Mouse (Mus musculus) intestine, postnatal 0 days (tissue): ENCODE results near the gene Sec61a1. TPM values are rescaled to one million over a fixed set of nuclear protein-coding genes. Genes with fewer than 3 reads are reported as not detected.

Experiments used
- ATAC-seq: fragments of 200-750 bp; cut with Nextera tagmentation; 2 replicates; pipeline ENCODE4 v1.8.0; 2017; ENCODE audit warnings: mild to moderate bottlenecking, moderate TSS enrichment, moderate library complexity
- H3K27ac ChIP-seq: fragments of 300-500 bp; sonication (generic); 2 replicates; pipeline ENCODE4 v1.5.1; 2014; ENCODE audit warnings: mild to moderate bottlenecking, low read depth, low read length, moderate library complexity
- H3K27me3 ChIP-seq: fragments of 300-500 bp; sonication (generic); replicated peaks from 2 replicates; pipeline ENCODE4 v1.6.1; 2014; ENCODE audit warnings: low read length, mixed read lengths; ENCODE audit not compliant: control insufficient read depth, insufficient read depth
- H3K36me3 ChIP-seq: fragments of 300-500 bp; sonication (generic); 2 replicates; pipeline ENCODE4 v1.6.1; 2014; ENCODE audit warnings: mild to moderate bottlenecking, moderate library complexity; ENCODE audit not compliant: control insufficient read depth, insufficient read depth
- H3K4me1 ChIP-seq: fragments of 300-500 bp; sonication (generic); replicated peaks from 2 replicates; pipeline ENCODE4 v1.6.1; 2014; ENCODE audit warnings: antibody characterized with exemption, low read length, mixed read lengths; ENCODE audit not compliant: control insufficient read depth, insufficient read depth
- H3K4me2 ChIP-seq: fragments of 300-500 bp; sonication (generic); replicated peaks from 2 replicates; pipeline ENCODE4 v1.6.1; 2014; ENCODE audit warnings: low read depth, mild to moderate bottlenecking, moderate library complexity
- H3K4me3 ChIP-seq: fragments of 300-500 bp; sonication (generic); 2 replicates; pipeline ENCODE4 v1.5.1; 2014; ENCODE audit warnings: low read depth, low read length
- H3K9ac ChIP-seq: fragments of 300-500 bp; sonication (generic); 2 replicates; pipeline ENCODE4 v1.6.1; 2014; ENCODE audit warnings: mild to moderate bottlenecking, low read depth, low read length
- H3K9me3 ChIP-seq: fragments of 300-500 bp; sonication (generic); 2 replicates; pipeline ENCODE4 v1.6.1; 2016; ENCODE audit warnings: mixed run types; ENCODE audit not compliant: control insufficient read depth
- CTCF ChIP-seq: sonication (generic); IDR thresholded peaks from 2 replicates; pipeline ENCODE4 v1.5.1; 2016; ENCODE audit warnings: low read depth, mild to moderate bottlenecking, control low read depth, antibody characterized with exemption, moderate library complexity
- WGBS: fragments of 180-500 bp; shearing (Covaris S2); extraction: QIAGEN DNeasy Blood & Tissue Kit; methylation state at CpG from one replicate; pipeline ENCODE4 v1.1.7; 2014; 5-methylcytosine and 5-hydroxymethylcytosine counted together
- polyA plus RNA-seq: library from polyadenylated mRNA; unstranded; fragments of >200 nt; fragmentation: Nextera tagmentation; extraction: Ambion mirVana; gene quantifications from 2 replicates; pipeline ENCODE4 v1.2.1, GENCODE M21; 2015

Sec61a1 gene
- 126 and 129 TPM in 2 replicates for polyA plus RNA-seq

- H3K4me1 ChIP-seq: no peaks in the 10 kb centered on the region
- H3K27me3 ChIP-seq: no peaks in the 10 kb centered on the region
- WGBS: under 1% methylated on average over 79 of the region's 80 CpGs
- peak within 1 kb of the TSS; percentile 80 for H3K4me2 ChIP-seq
- H3K9me3 ChIP-seq: no peaks in the 10 kb centered on the region
- H3K27ac ChIP-seq: peak within 1 kb of the TSS; percentile 90
- peak within 1 kb of the TSS; percentile 91 for H3K4me3 ChIP-seq
- peaks cover 25% of the 10 kb centered on the region for H3K36me3 ChIP-seq
- H3K9ac ChIP-seq: peak within 1 kb of the TSS; percentile 90
- no peak; the same call in none of the 2 replicates for TF ChIP-seq CTCF
- ATAC-seq: peak; percentile 97
These were observed at the start of gene Sec61a1 for GRCm38 (mm10) chr6:88518404-88519263. Gene Sec61a1, minus strand, starts transcription at chr6:88518905.

GRCm38 (mm10) chr6:88566676-88567075 lies 48.0 kb upstream of the Sec61a1 start:
- Histone ChIP-seq H3K36me3 (no peaks in the 10 kb centered on the region), H3K9ac (no peak overlapping the region), H3K4me1 (no peaks in the 10 kb centered on the region), H3K27ac (no peak overlapping the region), H3K4me2 (no peak overlapping the region), H3K27me3 (no peaks in the 10 kb centered on the region), H3K4me3 (no peak overlapping the region), H3K9me3 (no peaks in the 10 kb centered on the region)
- no peak for TF ChIP-seq CTCF
- 45% methylated on average over 7 of the region's 7 CpGs for WGBS
- ATAC-seq: no peak

- no peaks in the 10 kb centered on the region for H3K27me3 ChIP-seq
- no peak overlapping the region for H3K4me3 ChIP-seq
- no peak overlapping the region for H3K27ac ChIP-seq
- no peaks in the 10 kb centered on the region for H3K9me3 ChIP-seq
- H3K4me1 ChIP-seq: no peaks in the 10 kb centered on the region
- ATAC-seq: no peak
- peak; percentile 71 for TF ChIP-seq CTCF
- no peaks in the 10 kb centered on the region for H3K36me3 ChIP-seq
- no peak overlapping the region for H3K4me2 ChIP-seq
- no peak overlapping the region for H3K9ac ChIP-seq
- WGBS: 31% methylated on average over 6 of the region's 6 CpGs
These were observed 46.3 kb upstream of the Sec61a1 start for GRCm38 (mm10) chr6:88565033-88565432.

DNA sequence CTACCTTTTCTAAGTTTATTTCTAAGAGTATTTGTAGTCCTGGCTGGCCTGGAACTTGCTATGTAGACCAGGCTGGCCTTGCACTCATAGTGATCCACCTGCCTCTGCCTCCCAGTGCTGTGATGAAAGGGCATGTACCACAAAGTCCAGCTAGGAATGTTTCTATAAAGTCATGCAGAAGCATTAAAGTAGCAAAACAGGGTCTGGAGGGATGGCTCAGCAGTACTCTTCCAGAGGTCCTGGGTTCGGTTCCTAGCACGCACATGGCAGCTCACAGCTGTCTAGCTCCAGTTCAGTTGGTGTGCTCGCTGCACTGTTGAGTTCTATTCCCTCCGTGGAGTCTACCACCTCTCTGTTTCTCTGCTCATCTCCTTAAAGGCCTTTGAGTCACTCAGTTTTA lies 41.5 kb upstream of the Sec61a1 start:
- no peaks in the 10 kb centered on the region for H3K27me3 ChIP-seq
- no peaks in the 10 kb centered on the region for H3K36me3 ChIP-seq
- no peak for ATAC-seq
- no peak overlapping the region for H3K4me3 ChIP-seq
- no peak overlapping the region for H3K9ac ChIP-seq
- no peak overlapping the region for H3K4me2 ChIP-seq
- H3K4me1 ChIP-seq: no peaks in the 10 kb centered on the region
- H3K9me3 ChIP-seq: no peaks in the 10 kb centered on the region
- no peak for TF ChIP-seq CTCF
- no peak overlapping the region for H3K27ac ChIP-seq
- WGBS: 88% methylated on average over 4 of the region's 4 CpGs

DNA sequence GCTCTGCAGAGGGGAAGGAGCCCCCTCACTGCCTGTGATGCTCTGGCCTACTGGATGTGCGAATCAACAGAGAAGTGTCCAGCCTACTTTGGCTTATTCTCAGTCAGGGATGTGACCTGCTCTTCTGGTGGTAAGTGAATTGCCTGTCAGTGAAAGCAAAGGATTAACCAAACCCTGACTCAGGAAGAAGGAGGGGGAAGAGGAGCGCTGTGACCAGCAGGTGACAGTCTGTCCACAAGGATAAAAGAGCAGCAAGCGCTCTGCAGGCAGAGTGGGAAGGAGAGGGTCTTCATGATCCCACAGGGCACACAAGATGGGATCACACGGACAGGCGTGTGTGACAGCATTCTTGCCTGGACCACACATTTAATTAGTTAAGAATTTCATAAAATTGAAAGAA lies 41.0 kb upstream of the Sec61a1 start:
- no peak overlapping the region for H3K9ac ChIP-seq
- no peaks in the 10 kb centered on the region for H3K36me3 ChIP-seq
- H3K4me3 ChIP-seq: no peak overlapping the region
- no peak overlapping the region for H3K27ac ChIP-seq
- H3K4me2 ChIP-seq: no peak overlapping the region
- WGBS: 43% methylated on average over 5 of the region's 5 CpGs
- ATAC-seq: no peak
- no peaks in the 10 kb centered on the region for H3K27me3 ChIP-seq
- no peaks in the 10 kb centered on the region for H3K9me3 ChIP-seq
- TF ChIP-seq CTCF: peak; percentile 64
- H3K4me1 ChIP-seq: no peaks in the 10 kb centered on the region

- Histone ChIP-seq H3K4me1 (no peaks in the 10 kb centered on the region), H3K36me3 (no peaks in the 10 kb centered on the region), H3K27ac (no peak overlapping the region; the same call in 1 of the 2 replicates), H3K9ac (no peak overlapping the region), H3K9me3 (no peaks in the 10 kb centered on the region), H3K27me3 (no peaks in the 10 kb centered on the region), H3K4me2 (no peak overlapping the region), H3K4me3 (no peak overlapping the region)
- no peak for ATAC-seq
- TF ChIP-seq CTCF: peak; percentile 33
- WGBS: 78% methylated on average over 1 of the region's 1 CpGs
These were observed 39.4 kb upstream of the Sec61a1 start for GRCm38 (mm10) chr6:88558076-88558475.
